Mouse (Mus musculus): ENCODE results near the gene Tns4. TPM values are rescaled to one million over a fixed set of nuclear protein-coding genes. Genes with fewer than 3 reads are reported as not detected.

Tns4 gene
- polyA plus RNA-seq, 1 experiment from 2014 or later, result 0.84 TPM

Other genes starting within 250 kb of the Tns4 start
- 3.7 and 3.9 TPM in 2 replicates for gene Wipf2, start 225.7 kb downstream of the Tns4 start, polyA plus RNA-seq (2016; fragmentation: Nextera tagmentation; extraction: Ambion mirVana)
- gene Cdc6, start 181.5 kb downstream of the Tns4 start, polyA plus RNA-seq (2016; fragmentation: Nextera tagmentation; extraction: Ambion mirVana), result 53.3 and 67.8 TPM in 2 replicates
- 15.5 and 16.1 TPM in 2 replicates for gene Rara, start 161.5 kb downstream of the Tns4 start, polyA plus RNA-seq (2016; fragmentation: Nextera tagmentation; extraction: Ambion mirVana)
- 0.16 TPM in 1 of 2 replicates, not detected in the other for gene Gjd3, start 106.3 kb downstream of the Tns4 start, polyA plus RNA-seq (2016; fragmentation: Nextera tagmentation; extraction: Ambion mirVana)
- 357 and 364 TPM in 2 replicates for gene Top2a, start 65.1 kb downstream of the Tns4 start, polyA plus RNA-seq (2016; fragmentation: Nextera tagmentation; extraction: Ambion mirVana)
- 290 and 322 TPM in 2 replicates for gene Igfbp4, start 48.1 kb downstream of the Tns4 start, polyA plus RNA-seq (2016; fragmentation: Nextera tagmentation; extraction: Ambion mirVana)
- gene Ccr7, start 65.8 kb upstream of the Tns4 start, polyA plus RNA-seq (2016; fragmentation: Nextera tagmentation; extraction: Ambion mirVana), result 0.14 TPM in 1 of 2 replicates, not detected in the other
- gene Smarce1, start 141.7 kb upstream of the Tns4 start, polyA plus RNA-seq (2016; fragmentation: Nextera tagmentation; extraction: Ambion mirVana), result 296 and 338 TPM in 2 replicates
- gene Krt222, start 154.8 kb upstream of the Tns4 start, polyA plus RNA-seq (2016; fragmentation: Nextera tagmentation; extraction: Ambion mirVana), result 0.12 and 0.24 TPM in 2 replicates
- not detected in 2 replicates for gene Krt24, start 196.0 kb upstream of the Tns4 start, polyA plus RNA-seq (2016; fragmentation: Nextera tagmentation; extraction: Ambion mirVana)
- gene Krt25, start 233.6 kb upstream of the Tns4 start, polyA plus RNA-seq (2016; fragmentation: Nextera tagmentation; extraction: Ambion mirVana), result not detected in 2 replicates
- 0.21 and 0.60 TPM in 2 replicates for gene Krt26, start 248.7 kb upstream of the Tns4 start, polyA plus RNA-seq (2016; fragmentation: Nextera tagmentation; extraction: Ambion mirVana)

Measured in midbrain, embryonic 10.5 days (tissue).